Mouse (Mus musculus) left cerebral cortex, adult 18-20 months (tissue): ENCODE results near the gene Spem1. TPM values are rescaled to one million over a fixed set of nuclear protein-coding genes. Genes with fewer than 3 reads are reported as not detected.
A peak's percentile ranks its signal among the peaks of the same experiment; 100 is the strongest.
"Not testable (repeated sequence)": the region's sequence is repeated elsewhere in the genome, so short reads cannot be mapped to it uniquely, and the experiment has no call there.

Experiments used
- DNase-seq, 2 experiments: peaks; one replicate each; pipeline ENCODE4 v3.0.0; 2021 to 2022; ENCODE audit warnings: low spot score in 2 of 2, mixed read lengths in 1 of 2
- long read RNA-seq, 2 experiments: library from polyadenylated mRNA; stranded (forward); transcript quantifications; one replicate each; pipeline ENCODE4 v2.0.0; 2021
- total RNA-seq, 2 experiments: library from RNA; stranded (reverse); gene quantifications; 2 replicates each; pipeline ENCODE4 v1.2.3; 2021

Spem1 gene
- not detected for total RNA-seq
- long read RNA-seq, experiment 1: 0 reads
- long read RNA-seq, experiment 2: 0 reads

GRCm38 (mm10) chr11:69822080-69822479 is at the start of gene Spem1:
Gene Spem1, minus strand, starts transcription at chr11:69822180.
- no peak for DNase-seq

- no peak for DNase-seq
Measured at GRCm38 (mm10) chr11:69870289-69871069, 48.5 kb upstream of the Spem1 start.

- DNase-seq: no peak
Measured at GRCm38 (mm10) chr11:69867335-69867734, 45.4 kb upstream of the Spem1 start.

- no peak for DNase-seq
Measured at GRCm38 (mm10) chr11:69865561-69865960, 43.6 kb upstream of the Spem1 start.

GRCm38 (mm10) chr11:69864138-69864860 is 42.3 kb upstream of the Spem1 start:
- DNase-seq: no peak

- not testable (repeated sequence) for DNase-seq
Measured at GRCm38 (mm10) chr11:69863729-69864128, 41.7 kb upstream of the Spem1 start.

- DNase-seq: no peak
Measured at GRCm38 (mm10) chr11:69858113-69858998, 36.4 kb upstream of the Spem1 start, which contains the start of gene Tnk1. Gene Tnk1, minus strand, starts transcription at chr11:69858730.

- DNase-seq: peak in 1 of 2 experiments; percentile 38
Measured at GRCm38 (mm10) chr11:69855347-69855746, 33.4 kb upstream of the Spem1 start.

- DNase-seq: no peak
Measured at GRCm38 (mm10) chr11:69854680-69855079, 32.7 kb upstream of the Spem1 start.

- DNase-seq: no peak
Measured at GRCm38 (mm10) chr11:69853994-69854393, 32.0 kb upstream of the Spem1 start.

- no peak for DNase-seq
Measured at GRCm38 (mm10) chr11:69850754-69851153, 28.8 kb upstream of the Spem1 start.

GRCm38 (mm10) chr11:69849884-69850283 is 27.9 kb upstream of the Spem1 start:
- no peak for DNase-seq

GRCm38 (mm10) chr11:69849128-69849527 is 27.1 kb upstream of the Spem1 start:
- DNase-seq: no peak

- no peak for DNase-seq
Measured at GRCm38 (mm10) chr11:69848021-69848420, 26.0 kb upstream of the Spem1 start.

GRCm38 (mm10) chr11:69846738-69847688 is 25.0 kb upstream of the Spem1 start:
- no peak for DNase-seq

- peak; percentile 80 to 87 for DNase-seq
Measured at GRCm38 (mm10) chr11:69846198-69846680, 24.3 kb upstream of the Spem1 start, which contains the start of gene Plscr3. Gene Plscr3, plus strand, starts transcription at chr11:69846376.

GRCm38 (mm10) chr11:69838714-69839104 is 16.7 kb upstream of the Spem1 start:
- DNase-seq: no peak

GRCm38 (mm10) chr11:69837952-69838713 is 16.2 kb upstream of the Spem1 start, which contains the start of gene Tmem256:
Gene Tmem256, plus strand, starts transcription at chr11:69838514.
- peak; percentile 93 to 95 for DNase-seq

- DNase-seq: peak; percentile 65 to 81
Measured at GRCm38 (mm10) chr11:69837604-69837951, 15.6 kb upstream of the Spem1 start, which contains the start of gene Nlgn2. Gene Nlgn2, minus strand, starts transcription at chr11:69837784.
